Mouse (Mus musculus) lung, embryonic 14.5 days (tissue): ENCODE results near the gene Cyb5d2. TPM values are rescaled to one million over a fixed set of nuclear protein-coding genes. Genes with fewer than 3 reads are reported as not detected.
"Not testable (repeated sequence)": the region's sequence is repeated elsewhere in the genome, so short reads cannot be mapped to it uniquely, and the experiment has no call there.

Source experiments
- ATAC-seq: fragments of 200-750 bp; cut with Nextera tagmentation; 2 replicates; pipeline ENCODE4 v1.8.0; 2017; ENCODE audit warnings: mild to moderate bottlenecking, moderate TSS enrichment, moderate library complexity; ENCODE audit not compliant: insufficient read depth
- DNase-seq: peaks from one replicate; pipeline ENCODE4 v3.0.0-alpha.2; 2015
- H3K27ac ChIP-seq: fragments of 300-500 bp; sonication (generic); 2 replicates; pipeline ENCODE4 v1.5.1; 2014; ENCODE audit warnings: low read depth, mild to moderate bottlenecking, moderate library complexity
- H3K27me3 ChIP-seq: fragments of 300-500 bp; sonication (generic); 2 replicates; pipeline ENCODE4 v1.6.1; 2014; ENCODE audit warnings: low read length, control low read depth; ENCODE audit not compliant: insufficient read depth
- H3K36me3 ChIP-seq: fragments of 300-500 bp; sonication (generic); 2 replicates; pipeline ENCODE4 v1.6.1; 2014; ENCODE audit warnings: control low read depth; ENCODE audit not compliant: insufficient read depth
- H3K4me1 ChIP-seq: fragments of 300-500 bp; sonication (generic); 2 replicates; pipeline ENCODE4 v1.6.1; 2014; ENCODE audit warnings: antibody characterized with exemption, control low read depth; ENCODE audit not compliant: insufficient read depth
- H3K4me2 ChIP-seq: fragments of 300-500 bp; sonication (generic); 2 replicates; pipeline ENCODE4 v1.6.1; 2014; ENCODE audit warnings: mild to moderate bottlenecking
- H3K4me3 ChIP-seq: fragments of 300-500 bp; sonication (generic); 2 replicates; pipeline ENCODE4 v1.5.1; 2014; ENCODE audit warnings: low read depth, low read length
- H3K9ac ChIP-seq: fragments of 300-500 bp; sonication (generic); 2 replicates; pipeline ENCODE4 v1.6.1; 2014
- H3K9me3 ChIP-seq: fragments of 300-500 bp; sonication (generic); 2 replicates; pipeline ENCODE4 v1.6.1; 2016; ENCODE audit warnings: low read depth, low read length, control low read depth
- CTCF ChIP-seq: IDR thresholded peaks from 2 replicates; pipeline ENCODE4 v1.5.1; 2016; ENCODE audit warnings: antibody characterized with exemption, low read depth
- WGBS: fragments of 180-500 bp; shearing (Covaris S2); extraction: QIAGEN DNeasy Blood & Tissue Kit; methylation state at CpG from one replicate; pipeline ENCODE4 v1.1.7; 2014; 5-methylcytosine and 5-hydroxymethylcytosine counted together
- polyA plus RNA-seq: library from polyadenylated mRNA; unstranded; fragments of >200 nt; fragmentation: Nextera tagmentation; extraction: Ambion mirVana; gene quantifications from 2 replicates; pipeline ENCODE4 v1.2.1, GENCODE M21; 2014

The Cyb5d2 gene
- polyA plus RNA-seq, 1 experiment from 2014 or later: 4.7 TPM

DNA sequence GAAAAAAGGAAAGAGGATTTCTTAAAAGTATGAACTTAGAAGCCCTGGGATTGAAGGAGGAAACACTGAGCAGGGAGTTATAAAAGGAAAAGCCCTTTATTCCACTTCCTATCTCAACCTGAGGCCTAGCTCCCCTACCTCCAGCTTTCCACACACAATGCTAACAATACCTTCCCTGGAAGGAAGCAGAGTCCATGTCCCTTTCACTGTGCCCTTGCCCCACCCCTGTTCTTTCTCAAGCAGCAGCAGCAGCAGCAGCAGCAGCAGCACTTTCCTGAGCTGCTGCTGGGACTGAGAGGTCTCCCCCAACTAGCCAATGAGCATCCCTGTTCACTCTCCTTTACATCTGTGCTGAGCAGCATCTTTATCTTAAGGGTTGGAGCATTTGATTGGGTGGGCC is 17.0 kb downstream of the Cyb5d2 start:
- DNase-seq (no peak), ATAC-seq (no peak)
- H3K9ac ChIP-seq: no peak overlapping the region
- no peak overlapping the region for H3K4me3 ChIP-seq
- no peak overlapping the region for H3K27ac ChIP-seq
- no peaks in the 10 kb centered on the region for H3K36me3 ChIP-seq
- H3K27me3 ChIP-seq: no peaks in the 10 kb centered on the region
- H3K4me1 ChIP-seq: no peaks in the 10 kb centered on the region
- no peak for TF ChIP-seq CTCF
- no peak overlapping the region for H3K4me2 ChIP-seq
- no peaks in the 10 kb centered on the region for H3K9me3 ChIP-seq

DNA sequence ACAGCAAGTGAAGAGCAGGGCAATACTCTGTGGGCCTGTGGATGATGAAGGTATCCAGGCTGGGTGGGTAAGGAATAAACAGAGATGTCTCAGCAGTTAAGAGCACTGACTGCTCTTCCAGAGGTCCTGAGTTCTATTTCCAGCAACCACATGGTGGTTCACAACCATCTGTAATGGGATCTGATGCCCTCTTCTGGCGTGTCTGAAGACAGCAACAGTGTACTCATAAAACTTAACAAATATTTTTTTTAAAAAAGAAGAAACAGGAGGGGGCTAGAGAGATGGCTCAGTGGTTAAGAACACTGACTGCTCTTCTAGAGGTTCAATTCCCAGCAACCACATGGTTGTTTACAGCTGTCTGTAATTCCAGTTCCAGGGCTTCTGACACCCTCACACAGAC is 23.3 kb downstream of the Cyb5d2 start:
- not testable (repeated sequence) for H3K4me2 ChIP-seq, H3K27ac ChIP-seq, H3K4me1 ChIP-seq, H3K27me3 ChIP-seq, ATAC-seq, H3K9ac ChIP-seq, DNase-seq, H3K9me3 ChIP-seq, H3K4me3 ChIP-seq
- peaks cover 22% of the 10 kb centered on the region; the same call in 1 of the 2 replicates for H3K36me3 ChIP-seq
- 25% methylated on average over 1 of the region's 1 CpGs for WGBS

DNA sequence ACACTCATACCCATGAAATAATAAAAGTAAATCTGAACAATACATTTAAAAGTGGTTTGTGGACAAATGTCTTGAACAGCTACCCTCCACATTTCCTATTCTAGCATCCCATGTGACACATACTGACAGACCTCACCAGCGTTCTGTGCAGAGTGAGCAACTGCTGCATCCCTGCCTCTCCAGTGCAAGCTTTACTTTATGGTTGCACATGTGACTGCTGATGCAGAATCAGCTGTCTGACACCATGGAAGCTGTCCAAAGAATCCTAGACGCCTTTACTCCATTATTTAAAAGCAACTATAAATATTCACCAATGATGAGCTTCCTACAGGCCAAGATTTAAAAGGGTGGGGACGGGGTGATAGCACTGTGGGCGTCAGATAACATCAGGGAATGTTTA is 24.5 kb downstream of the Cyb5d2 start:
- Histone ChIP-seq H3K36me3 (peaks cover 29% of the 10 kb centered on the region), H3K9me3 (no peaks in the 10 kb centered on the region), H3K27me3 (no peaks in the 10 kb centered on the region), H3K4me1 (no peaks in the 10 kb centered on the region), H3K27ac (no peak overlapping the region), H3K4me2 (no peak overlapping the region), H3K4me3 (no peak overlapping the region), H3K9ac (no peak overlapping the region)
- WGBS: 32% methylated on average over 4 of the region's 4 CpGs
- TF ChIP-seq CTCF: no peak
- ATAC-seq (peak; percentile 75), DNase-seq (peak; percentile 86)

DNA sequence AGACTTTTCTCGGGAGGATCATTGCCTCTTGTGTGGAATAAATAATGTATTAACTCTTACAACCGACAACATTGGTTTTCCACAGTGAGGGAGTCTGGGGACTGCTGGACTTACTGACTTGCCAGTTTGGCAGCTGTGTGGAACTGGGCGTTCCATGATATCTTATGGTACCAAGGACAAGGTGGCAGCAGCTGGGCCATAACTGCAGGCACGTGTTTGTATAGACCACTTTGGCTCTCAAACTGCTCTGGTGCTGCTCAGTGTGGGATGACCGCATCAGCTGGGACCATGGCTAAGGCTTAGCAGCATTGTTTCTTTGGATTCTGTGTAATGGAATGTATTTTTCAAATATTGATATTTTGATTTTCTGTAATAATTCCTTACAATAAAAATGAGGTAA is 25.1 kb downstream of the Cyb5d2 start:
- Histone ChIP-seq H3K9ac (no peak overlapping the region), H3K36me3 (peaks cover 29% of the 10 kb centered on the region), H3K9me3 (no peaks in the 10 kb centered on the region), H3K4me1 (no peaks in the 10 kb centered on the region), H3K27ac (no peak overlapping the region), H3K4me2 (no peak overlapping the region), H3K4me3 (no peak overlapping the region), H3K27me3 (no peaks in the 10 kb centered on the region)
- TF ChIP-seq CTCF: no peak
- 56% methylated on average over 5 of the region's 5 CpGs for whole genome bisulfite sequencing
- DNase-seq (peak; percentile 51), ATAC-seq (peak; percentile 42; the same call in 1 of the 2 replicates)

DNA sequence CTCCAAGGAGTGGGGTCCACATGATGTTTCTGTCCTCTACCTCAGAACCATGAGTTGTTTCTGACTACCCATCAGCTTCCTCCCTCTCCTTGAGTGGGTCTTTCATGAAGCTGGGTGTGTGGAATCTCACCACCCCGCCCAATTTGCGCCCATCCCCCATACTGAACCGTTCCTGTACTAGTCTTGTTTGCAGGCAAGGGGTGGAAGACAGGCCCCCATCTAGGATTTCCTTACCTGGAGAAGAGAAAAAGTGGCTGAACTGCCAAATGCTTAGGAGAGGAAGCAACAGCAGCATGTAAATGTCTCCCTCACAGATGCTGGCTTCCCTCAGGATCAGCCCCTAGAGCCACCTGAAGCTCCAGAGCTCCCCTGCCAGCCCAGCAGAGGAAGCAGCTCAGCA is 25.6 kb downstream of the Cyb5d2 start:
- no peak overlapping the region for H3K4me3 ChIP-seq
- H3K27ac ChIP-seq: no peak overlapping the region
- no peaks in the 10 kb centered on the region for H3K27me3 ChIP-seq
- 85% methylated on average over 3 of the region's 3 CpGs for WGBS
- no peak overlapping the region for H3K4me2 ChIP-seq
- peaks cover 29% of the 10 kb centered on the region for H3K36me3 ChIP-seq
- H3K9me3 ChIP-seq: no peaks in the 10 kb centered on the region
- no peak overlapping the region for H3K9ac ChIP-seq
- H3K4me1 ChIP-seq: no peaks in the 10 kb centered on the region
- no peak for TF ChIP-seq CTCF
- DNase-seq (no peak), ATAC-seq (no peak)

DNA sequence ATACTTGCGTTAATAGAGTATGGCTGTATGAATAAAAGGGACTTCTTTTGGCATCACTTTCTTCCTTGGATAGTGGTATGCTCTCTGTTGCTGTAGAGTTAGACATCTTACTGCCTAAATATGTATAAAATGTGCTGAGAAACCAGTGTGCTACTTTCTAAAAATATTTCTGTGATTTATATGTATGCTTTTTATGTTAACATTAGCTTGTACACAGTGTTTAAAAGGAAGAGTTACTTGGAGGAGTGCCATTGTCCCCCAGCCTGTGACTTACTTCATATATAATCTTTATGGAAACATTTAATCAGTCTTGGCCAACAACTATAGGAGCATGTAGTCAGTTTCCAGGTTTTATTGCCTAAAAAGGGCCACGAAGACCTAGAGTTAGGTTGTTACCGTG is 26.9 kb downstream of the Cyb5d2 start:
- H3K9me3 ChIP-seq: no peaks in the 10 kb centered on the region
- no peak overlapping the region; the same call in 1 of the 2 replicates for H3K27ac ChIP-seq
- 80% methylated on average over 3 of the region's 3 CpGs for WGBS
- no peak for TF ChIP-seq CTCF
- no peak overlapping the region for H3K9ac ChIP-seq
- H3K4me2 ChIP-seq: no peak overlapping the region
- DNase-seq (peak; percentile 72), ATAC-seq (no peak)
- H3K27me3 ChIP-seq: no peaks in the 10 kb centered on the region
- no peak overlapping the region for H3K4me3 ChIP-seq
- H3K36me3 ChIP-seq: peaks cover 35% of the 10 kb centered on the region
- no peaks in the 10 kb centered on the region for H3K4me1 ChIP-seq

DNA sequence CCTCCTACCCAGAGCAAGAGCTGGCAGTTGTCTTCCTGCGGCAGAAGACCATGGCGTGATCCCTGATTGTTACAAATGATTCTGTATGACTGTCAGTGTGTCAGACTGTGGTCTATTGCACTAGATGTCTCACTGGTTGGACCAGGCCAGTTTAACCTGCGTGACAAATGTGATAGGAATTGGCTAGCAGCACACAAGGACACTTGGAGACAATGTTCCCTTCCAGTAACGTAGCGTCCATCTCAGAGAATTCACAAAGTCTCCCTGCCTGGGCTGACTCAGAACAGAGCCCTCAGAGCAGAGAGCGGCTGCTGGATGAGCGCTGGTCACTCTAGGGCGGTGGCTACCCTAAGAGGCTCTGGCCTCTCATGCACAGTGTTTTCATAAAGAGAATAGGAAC is 28.2 kb downstream of the Cyb5d2 start:
- ATAC-seq: no peak; the same call in 1 of the 2 replicates
- WGBS: 77% methylated on average over 8 of the region's 8 CpGs
- Histone ChIP-seq H3K4me1 (no peaks in the 10 kb centered on the region), H3K36me3 (peaks cover 49% of the 10 kb centered on the region), H3K4me3 (no peak overlapping the region), H3K27me3 (no peaks in the 10 kb centered on the region), H3K27ac (peak overlapping the region; percentile 5; the same call in 1 of the 2 replicates), H3K9me3 (no peaks in the 10 kb centered on the region), H3K9ac (no peak overlapping the region), H3K4me2 (no peak overlapping the region)
- TF ChIP-seq CTCF: no peak
- DNase-seq: peak; percentile 5

DNA sequence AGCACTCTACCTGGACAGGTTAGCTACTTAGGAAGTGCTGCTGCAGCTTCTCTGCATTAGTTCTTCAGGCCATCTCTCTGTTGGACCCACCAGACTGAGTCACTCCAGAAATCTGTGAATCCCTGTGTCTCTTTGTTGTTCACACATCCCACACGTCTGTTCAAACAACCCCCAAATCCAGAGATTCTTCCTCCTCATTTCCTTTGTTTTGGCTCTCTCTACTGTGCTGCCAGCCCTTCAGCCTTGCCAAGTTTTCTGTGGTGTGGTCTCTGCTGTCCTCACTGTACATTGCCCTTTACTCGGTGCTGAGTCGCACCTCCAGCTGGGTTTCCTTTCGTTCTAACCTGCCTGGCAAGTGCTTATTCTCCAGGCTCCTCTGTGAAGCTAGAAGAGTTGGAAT is 31.7 kb downstream of the Cyb5d2 start:
- Histone ChIP-seq H3K4me3 (no peak overlapping the region), H3K9me3 (no peaks in the 10 kb centered on the region), H3K4me1 (no peaks in the 10 kb centered on the region), H3K36me3 (peaks cover 76% of the 10 kb centered on the region), H3K27ac (no peak overlapping the region), H3K9ac (no peak overlapping the region), H3K4me2 (no peak overlapping the region), H3K27me3 (no peaks in the 10 kb centered on the region)
- 84% methylated on average over 4 of the region's 4 CpGs for WGBS
- ATAC-seq (no peak), DNase-seq (no peak)
- TF ChIP-seq CTCF: no peak
